Mouse (Mus musculus) liver, postnatal 0 days (tissue): ENCODE data around the gene Dock9. TPM values are rescaled to one million over a fixed set of nuclear protein-coding genes. Genes with fewer than 3 reads are reported as not detected.
"Not testable (repeated sequence)": the region's sequence is repeated elsewhere in the genome, so short reads cannot be mapped to it uniquely, and the experiment has no call there.

Source experiments
- ATAC-seq: fragments of 200-750 bp; cut with Nextera tagmentation; 2 replicates; pipeline ENCODE4 v1.8.0; 2017; ENCODE audit warnings: mild to moderate bottlenecking, moderate library complexity
- DNase-seq: peaks from one replicate; pipeline ENCODE4 v3.0.0-alpha.2; 2016
- H3K27ac ChIP-seq: fragments of 300-500 bp; sonication (generic); 2 replicates; pipeline ENCODE4 v1.5.1; 2014; ENCODE audit warnings: antibody characterized with exemption, moderate library complexity, mild to moderate bottlenecking, low read depth
- H3K27me3 ChIP-seq: fragments of 300-500 bp; sonication (generic); 2 replicates; pipeline ENCODE4 v1.6.1; 2014; ENCODE audit warnings: low read length, control low read depth, mixed read lengths; ENCODE audit not compliant: insufficient read depth
- H3K36me3 ChIP-seq: fragments of 300-500 bp; sonication (generic); replicated peaks from 2 replicates; pipeline ENCODE4 v1.6.1; 2014; ENCODE audit warnings: mild to moderate bottlenecking, control low read depth, low read length, moderate library complexity, mixed read lengths; ENCODE audit not compliant: insufficient read depth
- H3K4me1 ChIP-seq: fragments of 300-500 bp; sonication (generic); 2 replicates; pipeline ENCODE4 v1.6.1; 2014; ENCODE audit warnings: antibody characterized with exemption, mild to moderate bottlenecking, control low read depth; ENCODE audit not compliant: insufficient read depth
- H3K4me2 ChIP-seq: fragments of 300-500 bp; sonication (generic); 2 replicates; pipeline ENCODE4 v1.6.1; 2014; ENCODE audit warnings: low read depth, mild to moderate bottlenecking, low read length, moderate library complexity, mixed read lengths
- H3K4me3 ChIP-seq: fragments of 300-500 bp; sonication (generic); 2 replicates; pipeline ENCODE4 v1.5.1; 2014; ENCODE audit warnings: low read depth, low read length
- H3K9ac ChIP-seq: fragments of 300-500 bp; sonication (generic); replicated peaks from 2 replicates; pipeline ENCODE4 v1.6.1; 2014; ENCODE audit warnings: mild to moderate bottlenecking, moderate library complexity
- H3K9me3 ChIP-seq: fragments of 300-500 bp; sonication (generic); 2 replicates; pipeline ENCODE4 v1.6.1; 2016; ENCODE audit warnings: mild to moderate bottlenecking, control low read depth, low read length, mixed read lengths
- CTCF ChIP-seq: sonication (generic); IDR thresholded peaks from 2 replicates; pipeline ENCODE4 v1.5.1; 2016; ENCODE audit warnings: antibody characterized with exemption, low read depth
- EP300 ChIP-seq: IDR thresholded peaks from 2 replicates; pipeline ENCODE4 v1.6.1; 2016; ENCODE audit warnings: antibody characterized with exemption, low read depth, mild to moderate bottlenecking
- WGBS: fragments of 180-500 bp; shearing (Covaris S2); extraction: QIAGEN DNeasy Blood & Tissue Kit; methylation state at CpG from one replicate; pipeline ENCODE4 v1.1.7; 2014; ENCODE audit not compliant: insufficient replicate concordance; 5-methylcytosine and 5-hydroxymethylcytosine counted together
- polyA plus RNA-seq: library from polyadenylated mRNA; unstranded; fragments of >200 nt; fragmentation: Nextera tagmentation; extraction: Ambion mirVana; gene quantifications from 2 replicates; pipeline ENCODE4 v1.2.1, GENCODE M21; 2015

Gene Dock9
- polyA plus RNA-seq, 1 experiment from 2014 or later = 1.4 TPM

GRCm38 (mm10) chr14:121634093-121634735 is 163.4 kb downstream of the Dock9 start:
- WGBS = 70% methylated on average over 14 of the region's 14 CpGs
- TF ChIP-seq EP300 (no peak), CTCF (no peak)
- H3K4me1 ChIP-seq = no peaks in the 10 kb centered on the region
- no peak overlapping the region for H3K4me3 ChIP-seq
- no peak overlapping the region for H3K9ac ChIP-seq
- ATAC-seq (no peak), DNase-seq (no peak)
- H3K36me3 ChIP-seq = peaks cover 2% of the 10 kb centered on the region; the same call in 1 of the 2 replicates
- H3K9me3 ChIP-seq = no peaks in the 10 kb centered on the region
- no peak overlapping the region for H3K27ac ChIP-seq
- no peak overlapping the region for H3K4me2 ChIP-seq
- H3K27me3 ChIP-seq = no peaks in the 10 kb centered on the region

DNA sequence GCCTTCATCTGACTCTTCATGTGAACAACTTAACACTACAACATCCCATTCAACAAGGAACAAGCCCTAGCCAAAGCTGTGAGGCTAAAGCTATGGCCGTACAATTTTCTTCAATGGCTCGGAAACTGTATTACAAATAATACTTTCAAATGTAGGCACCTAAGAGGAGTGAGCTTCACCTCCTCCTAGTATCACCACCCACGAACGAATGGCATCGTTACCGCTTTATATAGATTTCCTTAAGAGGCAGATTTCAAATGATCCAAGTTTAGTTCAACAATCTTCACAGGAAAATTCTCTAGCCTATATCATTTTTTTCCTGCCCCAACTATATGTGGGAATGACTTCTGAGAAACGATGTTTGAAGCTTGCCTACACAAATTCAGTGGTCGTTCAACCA is 165.7 kb downstream of the Dock9 start:
- Histone ChIP-seq H3K27ac (no peak overlapping the region), H3K4me1 (no peaks in the 10 kb centered on the region), H3K4me3 (no peak overlapping the region), H3K27me3 (no peaks in the 10 kb centered on the region), H3K4me2 (no peak overlapping the region), H3K36me3 (no peaks in the 10 kb centered on the region), H3K9me3 (no peaks in the 10 kb centered on the region), H3K9ac (no peak overlapping the region)
- TF ChIP-seq CTCF (no peak), EP300 (no peak)
- DNase-seq = no peak
- 89% methylated on average over 8 of the region's 8 CpGs for WGBS
- ATAC-seq = no peak

GRCm38 (mm10) chr14:121626741-121627140 is 170.9 kb downstream of the Dock9 start:
- DNase-seq = no peak
- no peak overlapping the region for H3K4me3 ChIP-seq
- no peak overlapping the region for H3K4me2 ChIP-seq
- H3K27me3 ChIP-seq = no peaks in the 10 kb centered on the region
- H3K9me3 ChIP-seq = no peaks in the 10 kb centered on the region
- no peaks in the 10 kb centered on the region for H3K4me1 ChIP-seq
- H3K9ac ChIP-seq = no peak overlapping the region
- no peak overlapping the region for H3K27ac ChIP-seq
- H3K36me3 ChIP-seq = no peaks in the 10 kb centered on the region
- no peak for ATAC-seq
- 88% methylated on average over 12 of the region's 12 CpGs for WGBS
- TF ChIP-seq EP300 (no peak), CTCF (no peak)

- not testable (repeated sequence) for ATAC-seq, H3K4me3 ChIP-seq, H3K27me3 ChIP-seq, H3K27ac ChIP-seq, H3K9ac ChIP-seq, H3K9me3 ChIP-seq, DNase-seq, H3K4me1 ChIP-seq, H3K4me2 ChIP-seq, H3K36me3 ChIP-seq
- 80% methylated on average over 6 of the region's 6 CpGs for WGBS
These were observed 173.6 kb downstream of the Dock9 start for GRCm38 (mm10) chr14:121623996-121624542.

DNA sequence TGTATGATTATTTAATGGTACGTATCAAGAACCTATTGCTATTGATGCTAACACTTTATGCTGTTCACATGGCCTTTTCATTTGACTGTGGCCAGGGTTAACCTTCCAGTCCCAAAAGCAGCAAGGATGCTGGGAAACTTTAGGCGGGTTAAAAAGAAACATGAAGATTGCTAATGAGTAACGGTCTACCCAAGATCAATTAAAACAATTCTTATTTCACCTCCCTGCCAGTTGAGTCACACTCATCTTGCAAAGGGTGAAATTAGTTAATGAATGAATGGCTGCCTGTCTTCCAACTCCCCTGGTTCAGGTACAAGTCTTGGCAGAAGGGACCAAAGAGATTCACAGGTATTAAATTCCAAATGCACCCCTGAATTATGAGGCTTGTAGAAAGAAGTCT is 175.8 kb downstream of the Dock9 start:
- no peaks in the 10 kb centered on the region for H3K36me3 ChIP-seq
- no peak overlapping the region for H3K4me2 ChIP-seq
- DNase-seq (no peak), ATAC-seq (no peak)
- H3K4me1 ChIP-seq = no peaks in the 10 kb centered on the region
- no peak overlapping the region for H3K27ac ChIP-seq
- no peaks in the 10 kb centered on the region for H3K9me3 ChIP-seq
- no peak overlapping the region for H3K4me3 ChIP-seq
- TF ChIP-seq EP300 = no peak
- no peak for TF ChIP-seq CTCF
- H3K27me3 ChIP-seq = no peaks in the 10 kb centered on the region
- WGBS = 88% methylated on average over 3 of the region's 3 CpGs
- no peak overlapping the region for H3K9ac ChIP-seq

DNA sequence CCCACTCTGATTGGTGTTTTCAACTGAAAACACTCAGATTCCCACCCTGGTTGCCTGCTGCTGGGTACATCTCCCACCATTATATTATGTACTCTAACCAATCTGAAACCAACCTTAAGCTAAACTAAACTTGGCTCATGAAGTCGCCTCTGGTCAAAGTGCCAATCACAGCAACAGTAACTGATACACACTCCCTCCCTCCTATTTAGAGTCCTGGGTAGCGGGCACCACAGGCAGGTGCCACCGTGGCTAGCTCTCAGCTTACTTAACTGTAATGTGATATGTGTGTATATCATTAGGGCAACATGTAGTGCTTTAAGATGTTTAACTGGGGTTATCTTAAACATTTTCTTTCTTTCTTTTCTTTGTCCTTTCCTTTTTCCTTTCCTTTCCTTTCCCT is 177.1 kb downstream of the Dock9 start:
- Histone ChIP-seq H3K4me1 (no peaks in the 10 kb centered on the region), H3K9ac (no peak overlapping the region), H3K9me3 (no peaks in the 10 kb centered on the region), H3K36me3 (no peaks in the 10 kb centered on the region), H3K4me2 (no peak overlapping the region), H3K27ac (no peak overlapping the region), H3K4me3 (no peak overlapping the region), H3K27me3 (no peaks in the 10 kb centered on the region)
- WGBS = 83% methylated on average over 3 of the region's 3 CpGs
- DNase-seq = no peak
- TF ChIP-seq EP300 = no peak
- TF ChIP-seq CTCF = no peak
- ATAC-seq = no peak

GRCm38 (mm10) chr14:121620157-121620556 is 177.5 kb downstream of the Dock9 start:
- Histone ChIP-seq H3K4me3 (no peak overlapping the region), H3K27me3 (no peaks in the 10 kb centered on the region), H3K36me3 (no peaks in the 10 kb centered on the region), H3K9me3 (no peaks in the 10 kb centered on the region), H3K27ac (no peak overlapping the region), H3K4me1 (no peaks in the 10 kb centered on the region), H3K9ac (no peak overlapping the region), H3K4me2 (no peak overlapping the region)
- ATAC-seq = no peak
- DNase-seq = no peak
- 96% methylated on average over 7 of the region's 7 CpGs for WGBS
- TF ChIP-seq EP300 = no peak
- no peak for TF ChIP-seq CTCF
